Mouse (Mus musculus) cerebellum, adult 2 months (tissue): ENCODE data around the gene Zfp790. TPM values are rescaled to one million over a fixed set of nuclear protein-coding genes. Genes with fewer than 3 reads are reported as not detected.
A peak's percentile ranks its signal among the peaks of the same experiment; 100 is the strongest.

ENCODE experiments used
- DNase-seq, 2 experiments: peaks; one replicate each; pipeline ENCODE4 v3.0.0; 2021
- H3K27ac ChIP-seq: fragments of 200-500 bp; 2 replicates; pipeline ENCODE4 v1.5.1; 2012; ENCODE audit warnings: low read length, control low read depth, inconsistent platforms; ENCODE audit not compliant: insufficient read depth
- H3K27me3 ChIP-seq: fragments of 200-500 bp; 2 replicates; pipeline ENCODE4 v1.6.1; 2012; ENCODE audit warnings: inconsistent platforms, mild to moderate bottlenecking, low read length, moderate library complexity; ENCODE audit not compliant: control insufficient read depth, insufficient read depth
- H3K4me1 ChIP-seq: fragments of 200-500 bp; 2 replicates; pipeline ENCODE4 v1.6.1; 2011; ENCODE audit warnings: low read length; ENCODE audit not compliant: control insufficient read depth, insufficient read depth
- H3K4me3 ChIP-seq: fragments of 200-500 bp; replicated peaks from 2 replicates; pipeline ENCODE3; 2011; ENCODE audit warnings: mild to moderate bottlenecking, low read depth, low read length, control low read depth; ENCODE audit not compliant: insufficient read depth
- CTCF ChIP-seq: fragments of 200-500 bp; IDR thresholded peaks from 2 replicates; pipeline ENCODE4 v1.5.1; 2011; ENCODE audit warnings: low read depth, mild to moderate bottlenecking, control low read depth, low read length, moderate library complexity, borderline replicate concordance; ENCODE audit not compliant: insufficient read depth
- POLR2A ChIP-seq: fragments of 200-500 bp; IDR thresholded peaks from 2 replicates; pipeline ENCODE4 v1.6.1; 2011; ENCODE audit warnings: low read length, control low read depth, borderline replicate concordance; ENCODE audit not compliant: insufficient read depth
- WGBS: fragments of 180-500 bp; shearing (Covaris S2); methylation state at CpG from one replicate; pipeline ENCODE4 v1.1.7; 2018; 5-methylcytosine and 5-hydroxymethylcytosine counted together
- polyA plus RNA-seq: library from polyadenylated mRNA; depleted of rRNA; stranded (reverse); fragments of >200 nt; gene quantifications from 2 replicates; pipeline ENCODE4 v1.2.3, GENCODE M21; 2012

The Zfp790 gene
- polyA plus RNA-seq, 1 experiment: 11.1 TPM

- 2% methylated on average over 12 of the region's 12 CpGs for WGBS
Measured at GRCm38 (mm10) chr7:29815061-29815784, 691 bp upstream of the Zfp790 start.

GRCm38 (mm10) chr7:29818619-29819254 is 2.8 kb downstream of the Zfp790 start:
- WGBS: under 1% methylated on average over 12 of the region's 12 CpGs
- Histone ChIP-seq H3K27me3 (no peaks in the 10 kb centered on the region), H3K27ac (peak overlapping the region; percentile 39; the same call in 1 of the 2 replicates), H3K4me1 (peaks cover 9% of the 10 kb centered on the region), H3K4me3 (peak overlapping the region; percentile 94)
- DNase-seq: peak; percentile 73 to 83
- TF ChIP-seq CTCF: no peak
- peak; percentile 40; the same call in 1 of the 2 replicates for TF ChIP-seq POLR2A

More at GRCm38 (mm10) chr7:29815061-29815784, 691 bp upstream of the Zfp790 start:
- TF ChIP-seq CTCF (no peak), POLR2A (no peak)
- H3K4me3 ChIP-seq: peak overlapping the region; percentile 96
- H3K27me3 ChIP-seq: no peaks in the 10 kb centered on the region
- 0 out of 2 replicates have a peak overlapping the region, but pooled peaks have one; percentile 14 for H3K27ac ChIP-seq
- H3K4me1 ChIP-seq: peaks cover 9% of the 10 kb centered on the region
- DNase-seq: no peak

- WGBS: 62% methylated on average over 12 of the region's 12 CpGs
- no peaks in the 10 kb centered on the region for H3K4me1 ChIP-seq
- DNase-seq: no peak
- TF ChIP-seq CTCF: no peak
- no peak for TF ChIP-seq POLR2A
- no peak overlapping the region for H3K4me3 ChIP-seq
- no peak overlapping the region for H3K27ac ChIP-seq
- H3K27me3 ChIP-seq: no peaks in the 10 kb centered on the region
Measured at GRCm38 (mm10) chr7:29828001-29828400, 12.1 kb downstream of the Zfp790 start.

GRCm38 (mm10) chr7:29829804-29830203 is 13.9 kb downstream of the Zfp790 start:
- TF ChIP-seq POLR2A: no peak
- TF ChIP-seq CTCF: no peak
- DNase-seq: no peak
- no peaks in the 10 kb centered on the region for H3K27me3 ChIP-seq
- 60% methylated on average over 12 of the region's 12 CpGs for WGBS
- H3K4me3 ChIP-seq: no peak overlapping the region
- H3K27ac ChIP-seq: no peak overlapping the region
- no peaks in the 10 kb centered on the region for H3K4me1 ChIP-seq

GRCm38 (mm10) chr7:29836816-29837215 is 20.9 kb downstream of the Zfp790 start:
- Histone ChIP-seq H3K27ac (peak overlapping the region; percentile 6; the same call in 1 of the 2 replicates), H3K4me3 (no peak overlapping the region), H3K4me1 (no peaks in the 10 kb centered on the region), H3K27me3 (no peaks in the 10 kb centered on the region; the same call in 1 of the 2 replicates)
- TF ChIP-seq CTCF (no peak), POLR2A (no peak)
- no peak for DNase-seq
- WGBS: 81% methylated on average over 1 of the region's 1 CpGs

- no peaks in the 10 kb centered on the region; the same call in 1 of the 2 replicates for H3K27me3 ChIP-seq
- H3K4me1 ChIP-seq: no peaks in the 10 kb centered on the region
- 90% methylated on average over 3 of the region's 3 CpGs for WGBS
- DNase-seq: no peak
- no peak for TF ChIP-seq POLR2A
- no peak for TF ChIP-seq CTCF
- no peak overlapping the region for H3K27ac ChIP-seq
- no peak overlapping the region for H3K4me3 ChIP-seq
Measured at GRCm38 (mm10) chr7:29839256-29839655, 23.3 kb downstream of the Zfp790 start.

GRCm38 (mm10) chr7:29842105-29842504 is 26.2 kb downstream of the Zfp790 start:
- TF ChIP-seq CTCF (no peak), POLR2A (no peak)
- H3K27ac ChIP-seq: no peak overlapping the region
- H3K27me3 ChIP-seq: no peaks in the 10 kb centered on the region
- H3K4me3 ChIP-seq: no peak overlapping the region
- 94% methylated on average over 1 of the region's 1 CpGs for WGBS
- no peak for DNase-seq
- H3K4me1 ChIP-seq: no peaks in the 10 kb centered on the region
